Mouse (Mus musculus): ENCODE results near the gene Jagn1. TPM values are rescaled to one million over a fixed set of nuclear protein-coding genes. Genes with fewer than 3 reads are reported as not detected.

The Jagn1 gene
- total RNA-seq, 1 experiment from 2014 or later, result 28.2 TPM

DNA sequence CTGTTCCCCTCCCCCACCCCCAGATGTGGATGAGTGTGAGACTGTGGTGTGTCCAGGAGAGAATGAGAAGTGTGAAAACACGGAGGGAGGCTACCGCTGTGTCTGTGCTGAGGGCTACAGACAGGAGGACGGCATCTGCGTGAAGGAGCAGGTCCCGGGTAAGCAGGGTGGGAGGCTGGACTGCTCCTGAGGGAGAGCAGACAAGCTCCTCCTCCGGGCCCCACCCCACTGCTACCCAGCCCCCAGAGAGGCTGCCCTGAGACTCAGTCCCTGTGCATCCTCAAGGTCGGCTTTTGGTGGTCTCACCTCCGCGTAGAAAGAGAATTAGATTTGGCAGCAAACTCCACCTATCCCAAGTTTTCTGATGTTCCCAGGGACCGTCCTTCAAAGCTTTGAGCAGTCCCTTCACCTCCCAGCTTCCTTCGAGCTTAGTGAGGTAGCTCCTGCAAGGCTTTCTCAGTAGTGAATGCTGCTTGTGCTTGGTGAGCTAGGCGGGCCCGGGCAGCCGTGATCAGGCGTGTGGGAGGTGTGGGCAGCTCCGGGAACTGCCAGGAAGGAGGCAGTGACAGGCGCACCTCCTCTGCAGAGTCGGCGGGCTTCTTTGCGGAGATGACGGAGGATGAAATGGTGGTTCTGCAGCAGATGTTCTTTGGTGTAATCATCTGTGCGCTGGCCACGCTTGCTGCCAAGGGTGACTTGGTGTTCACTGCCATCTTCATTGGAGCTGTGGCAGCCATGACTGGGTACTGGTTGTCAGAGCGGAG is 49.9 kb downstream of the Jagn1 start:
- ATAC-seq (replicated peaks in 1 of 2; ENCODE audit: insufficient read depth in 1 of 2, low FRiP score in 2 of 2, low TSS enrichment in 1 of 2, low read depth in 1 of 2, poor library complexity in 2 of 2, severe bottlenecking in 2 of 2), result no peak

DNA sequence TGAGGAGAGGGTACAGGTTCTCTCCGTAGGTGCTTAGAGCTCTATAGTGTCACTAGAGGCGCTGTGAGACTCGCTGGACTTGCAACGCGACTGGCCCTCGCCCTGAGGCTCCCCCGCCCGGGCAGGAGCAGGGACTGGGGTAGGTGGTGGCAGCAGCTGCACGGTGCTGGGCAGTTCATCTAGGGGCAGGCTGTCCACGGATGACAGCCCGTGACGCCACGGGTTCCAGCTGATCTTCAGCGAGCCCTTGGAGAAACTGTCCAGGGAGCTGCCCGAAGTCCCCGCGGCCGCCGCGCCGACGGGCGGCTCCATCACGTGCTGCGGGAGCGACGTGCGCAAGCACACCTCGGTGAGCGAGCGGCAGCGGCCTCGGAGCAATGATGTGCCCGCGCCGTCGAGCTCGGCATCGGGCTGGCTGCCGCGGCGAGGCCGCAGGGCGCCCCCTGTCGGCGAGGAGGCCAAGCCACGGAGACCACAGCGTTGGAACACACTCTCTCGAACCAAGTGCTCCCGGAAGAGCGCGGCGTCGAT is 52.0 kb downstream of the Jagn1 start:
- ATAC-seq (replicated peaks in 1 of 2; ENCODE audit: insufficient read depth in 1 of 2, low FRiP score in 2 of 2, low TSS enrichment in 1 of 2, low read depth in 1 of 2, poor library complexity in 2 of 2, severe bottlenecking in 2 of 2), result peak; percentile 80 to 82

DNA sequence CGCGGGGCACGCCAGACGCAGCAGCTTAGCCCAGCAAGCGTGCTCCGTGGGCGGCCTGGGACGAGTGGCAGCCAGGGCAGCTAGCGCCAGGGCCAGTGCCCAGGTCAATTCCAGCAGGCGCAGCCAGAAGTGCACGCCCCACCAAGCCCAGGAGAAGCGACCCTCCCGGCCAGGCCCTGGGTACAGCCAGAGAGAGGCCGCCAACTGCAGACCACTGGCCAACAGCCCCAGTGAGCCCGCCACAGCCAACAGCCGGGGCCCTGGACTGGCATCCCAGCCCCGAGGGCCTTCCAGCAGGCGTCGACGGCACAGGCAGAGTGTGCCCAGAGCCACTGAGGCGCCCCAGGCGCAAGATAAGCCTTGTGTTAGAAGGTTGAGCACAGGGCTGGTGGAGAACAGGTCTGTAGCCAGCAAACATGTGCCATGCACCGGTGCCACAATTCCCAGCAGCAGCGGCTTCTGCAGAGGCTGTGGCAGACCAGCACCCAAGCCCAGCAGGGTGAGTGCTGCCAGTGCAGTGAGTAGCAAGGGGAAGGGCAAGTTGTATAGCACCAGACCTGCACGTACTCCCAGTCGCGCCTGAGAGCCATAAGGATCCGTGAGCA is 52.8 kb downstream of the Jagn1 start:
- ATAC-seq (replicated peaks in 1 of 2; ENCODE audit: insufficient read depth in 1 of 2, low FRiP score in 2 of 2, low TSS enrichment in 1 of 2, low read depth in 1 of 2, poor library complexity in 2 of 2, severe bottlenecking in 2 of 2), result no peak

Other genes starting within 250 kb of the Jagn1 start
- 0.69 TPM in 1 of 2 replicates, not detected in the other for gene Lhfpl4, start 247.2 kb upstream of the Jagn1 start, total RNA-seq (2017)
- 40.0 and 44.6 TPM in 2 replicates for gene Mtmr14, start 204.7 kb upstream of the Jagn1 start, total RNA-seq (2017)
- 0.35 TPM in 1 of 2 replicates, not detected in the other for gene Cpne9, start 160.3 kb upstream of the Jagn1 start, total RNA-seq (2017)
- 24.6 and 35.6 TPM in 2 replicates for gene Brpf1, start 135.4 kb upstream of the Jagn1 start, total RNA-seq (2017)
- 9.8 TPM in 2 replicates for gene Ogg1, start 115.6 kb upstream of the Jagn1 start, total RNA-seq (2017)
- 56.3 and 59.9 TPM in 2 replicates for gene Camk1, start 98.6 kb upstream of the Jagn1 start, total RNA-seq (2017)
- gene Tada3, start 64.7 kb upstream of the Jagn1 start, total RNA-seq (2017), result 25.5 and 37.9 TPM in 2 replicates
- 159 and 191 TPM in 2 replicates for gene Arpc4, start 64.5 kb upstream of the Jagn1 start, total RNA-seq (2017)
- gene Ttll3, start 53.3 kb upstream of the Jagn1 start, total RNA-seq (2017), result 1.5 and 7.5 TPM in 2 replicates
- gene Rpusd3, start 23.2 kb upstream of the Jagn1 start, total RNA-seq (2017), result 4.5 and 4.6 TPM in 2 replicates
- not detected in 2 replicates for gene Cidec, start 6.8 kb upstream of the Jagn1 start, total RNA-seq (2017)
- 8.4 and 10.6 TPM in 2 replicates for gene Il17re, start 15.9 kb downstream of the Jagn1 start, total RNA-seq (2017)
- 0.65 and 1.4 TPM in 2 replicates for gene Il17rc, start 28.9 kb downstream of the Jagn1 start, total RNA-seq (2017)
- gene Creld1, start 40.7 kb downstream of the Jagn1 start, total RNA-seq (2017), result 7.4 and 8.3 TPM in 2 replicates
- not detected in 2 replicates for gene Prrt3, start 59.4 kb downstream of the Jagn1 start, total RNA-seq (2017)
- 31.2 and 37.1 TPM in 2 replicates for gene Emc3, start 89.1 kb downstream of the Jagn1 start, total RNA-seq (2017)
- 22.0 and 25.4 TPM in 2 replicates for gene Fancd2, start 89.1 kb downstream of the Jagn1 start, total RNA-seq (2017)
- not detected in 2 replicates for gene Fancd2os, start 158.1 kb downstream of the Jagn1 start, total RNA-seq (2017)
- gene Brk1, start 162.2 kb downstream of the Jagn1 start, total RNA-seq (2017), result 104 and 118 TPM in 2 replicates
- 13.5 and 18.6 TPM in 2 replicates for gene Vhl, start 181.4 kb downstream of the Jagn1 start, total RNA-seq (2017)
- 20.7 and 30.8 TPM in 2 replicates for gene Irak2, start 195.9 kb downstream of the Jagn1 start, total RNA-seq (2017)